Mouse (Mus musculus): ENCODE data around the gene Cks1b.

Cks1b gene

GRCm38 (mm10) chr3:89395806-89396653 lies 22.2 kb downstream of the Cks1b start:
- peak; percentile 56 to 75 for DNase-seq (ENCODE audit: low spot score in 2 of 2)

- peak in 1 of 2 experiments; percentile 24 for DNase-seq (ENCODE audit: low spot score in 2 of 2)
These were observed 22.8 kb downstream of the Cks1b start for GRCm38 (mm10) chr3:89395419-89395805.

- DNase-seq (ENCODE audit: low spot score in 2 of 2) = peak; percentile 80 to 83
These were observed 23.3 kb downstream of the Cks1b start for GRCm38 (mm10) chr3:89394894-89395256.

GRCm38 (mm10) chr3:89394006-89394893 lies 23.9 kb downstream of the Cks1b start, which contains the start of gene Zbtb7b:
Zbtb7b (minus strand) TSS chr3:89394776.
- peak; percentile 79 to 82 for DNase-seq (ENCODE audit: low spot score in 2 of 2)

GRCm38 (mm10) chr3:89393605-89394004 lies 24.6 kb downstream of the Cks1b start:
- peak; percentile 98 for DNase-seq (ENCODE audit: low spot score in 2 of 2)

- peak in 1 of 2 experiments; percentile 40 for DNase-seq (ENCODE audit: low spot score in 2 of 2)
These were observed 25.3 kb downstream of the Cks1b start for GRCm38 (mm10) chr3:89392871-89393311.

- peak in 1 of 2 experiments; percentile 62 for DNase-seq (ENCODE audit: low spot score in 2 of 2)
These were observed 26.3 kb downstream of the Cks1b start for GRCm38 (mm10) chr3:89391663-89392511.

- peak in 1 of 2 experiments; percentile 40 for DNase-seq (ENCODE audit: low spot score in 2 of 2)
These were observed 27.2 kb downstream of the Cks1b start for GRCm38 (mm10) chr3:89390699-89391662.

GRCm38 (mm10) chr3:89390111-89390515 lies 28.1 kb downstream of the Cks1b start:
- peak in 1 of 2 experiments; percentile 48 for DNase-seq (ENCODE audit: low spot score in 2 of 2)

- peak; percentile 42 to 71 for DNase-seq (ENCODE audit: low spot score in 2 of 2)
These were observed 29.1 kb downstream of the Cks1b start for GRCm38 (mm10) chr3:89388901-89389740.

GRCm38 (mm10) chr3:89388134-89388881 lies 29.9 kb downstream of the Cks1b start:
- DNase-seq (ENCODE audit: low spot score in 2 of 2) = peak; percentile 77 to 82

- peak in 1 of 2 experiments; percentile 38 for DNase-seq (ENCODE audit: low spot score in 2 of 2)
These were observed 30.6 kb downstream of the Cks1b start for GRCm38 (mm10) chr3:89387632-89388031.

GRCm38 (mm10) chr3:89386438-89387420 lies 31.5 kb downstream of the Cks1b start:
- DNase-seq (ENCODE audit: low spot score in 2 of 2) = no peak

- no peak for DNase-seq (ENCODE audit: low spot score in 2 of 2)
These were observed 32.7 kb downstream of the Cks1b start for GRCm38 (mm10) chr3:89385451-89385850.

- no peak for DNase-seq (ENCODE audit: low spot score in 2 of 2)
These were observed 33.7 kb downstream of the Cks1b start for GRCm38 (mm10) chr3:89384331-89385076.

GRCm38 (mm10) chr3:89383651-89384255 lies 34.4 kb downstream of the Cks1b start:
- DNase-seq (ENCODE audit: low spot score in 2 of 2) = no peak

All from right cerebral cortex, postnatal 10 days (tissue).